Mouse (Mus musculus) stomach, postnatal 0 days (tissue): ENCODE measurements around the gene Slc44a4.

Source experiments
- CTCF ChIP-seq: IDR thresholded peaks from 2 replicates; pipeline ENCODE4 v1.5.1; 2016; ENCODE audit warnings: antibody characterized with exemption, low read depth, mild to moderate bottlenecking, moderate library complexity
- EP300 ChIP-seq: optimal IDR thresholded peaks from 2 replicates; pipeline ENCODE3; 2016; ENCODE audit warnings: antibody characterized with exemption

- TF ChIP-seq CTCF (no peak), EP300 (no peak)
These were observed 37.5 kb downstream of the Slc44a4 start for GRCm38 (mm10) chr17:34951636-34952377.
